Mouse (Mus musculus): ENCODE results near the gene Kmt2c.
A peak's percentile ranks its signal among the peaks of the same experiment; 100 is the strongest.

Gene Kmt2c

DNA sequence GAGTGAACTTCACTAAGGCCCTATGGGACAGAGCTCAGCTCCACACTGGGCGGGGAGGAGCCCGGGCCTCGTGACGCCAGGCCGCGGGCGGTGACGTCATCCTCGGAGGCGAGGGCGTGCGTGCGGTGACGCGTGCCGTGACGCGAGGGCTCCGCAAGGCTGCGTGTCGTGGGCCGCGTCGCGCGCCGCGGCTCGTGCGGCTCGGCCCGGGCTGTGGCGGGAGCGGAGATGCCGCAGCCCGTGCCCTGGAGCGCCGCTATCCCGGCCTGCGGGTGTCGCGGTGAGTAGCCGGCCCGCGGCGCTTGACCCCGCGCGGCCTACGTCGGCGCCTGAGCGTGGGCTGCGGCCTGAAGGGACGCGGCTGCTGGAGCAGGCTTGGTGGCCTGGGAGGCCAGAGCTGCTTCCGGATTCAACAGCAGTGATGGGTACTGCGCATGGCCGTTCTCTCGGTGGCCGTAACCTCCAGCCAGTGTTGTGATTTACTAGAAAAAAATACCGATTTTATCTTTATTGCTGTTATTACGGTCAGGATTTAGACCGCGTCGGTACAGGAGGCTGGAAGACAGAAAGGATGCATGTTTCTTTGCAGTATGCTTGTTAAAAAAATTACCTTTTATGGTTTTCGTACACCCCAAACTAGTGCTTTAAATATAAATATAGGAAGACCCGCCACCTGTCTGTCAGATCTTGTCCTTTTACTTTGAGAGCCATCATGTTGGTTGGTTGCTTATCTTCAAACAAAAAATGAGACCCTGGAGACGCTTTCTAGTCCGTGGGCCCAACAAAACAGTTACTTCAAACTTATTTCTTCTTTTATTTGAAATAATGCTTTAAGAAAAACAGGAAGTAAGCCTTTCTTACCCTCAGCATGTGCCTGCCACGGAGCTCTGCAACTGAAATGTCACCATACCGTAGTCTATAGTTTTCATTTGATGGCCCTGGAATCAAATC is 275.6 kb downstream of the Kmt2c start, which contains the start of gene E130116L18Rik:
TSS of gene E130116L18Rik (minus strand) at position 402 of the 951 bp plus-strand sequence.
- DNase-seq (ENCODE audit: low spot score), result peak; percentile 78
